17 mouse cellular contexts compared by ENCODE assay signal in the genomic region with DNA sequence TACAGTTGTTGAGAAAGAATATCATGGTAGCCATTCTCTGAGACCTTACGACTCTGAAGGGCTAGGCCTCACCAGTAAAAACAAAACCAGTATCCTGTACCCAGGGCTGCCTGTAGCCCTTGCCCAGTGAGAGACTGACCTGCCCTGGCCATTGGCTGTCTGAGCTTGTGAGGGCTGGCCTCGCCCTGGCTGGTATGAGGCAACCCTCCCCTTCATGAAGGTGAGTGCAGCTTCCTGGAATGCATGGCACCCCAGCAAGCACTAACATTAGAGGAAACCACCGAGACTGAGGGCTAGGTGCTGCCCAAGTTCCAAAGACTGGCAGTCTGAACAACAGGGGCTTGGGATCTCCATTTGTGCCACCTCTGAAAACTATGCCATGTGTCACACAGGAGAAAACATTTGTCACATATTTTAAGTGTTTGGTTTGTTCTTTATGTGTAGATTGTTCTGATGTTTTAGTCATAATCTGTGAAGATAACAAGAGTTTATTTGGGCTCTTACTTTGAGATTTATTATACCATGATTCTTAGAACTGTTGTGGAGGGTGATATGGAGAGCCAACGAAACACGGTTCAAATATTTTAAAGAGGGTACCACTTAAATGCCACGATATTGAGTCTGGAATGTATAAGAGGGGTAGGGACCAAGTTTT. TPM values are rescaled to one million over a fixed set of nuclear protein-coding genes. Genes with fewer than 3 reads are reported as not detected.
DNase-seq lines count a peak whose midpoint lies in the region; ATAC-seq and TF ChIP-seq lines count a peak whose summit lies in the region.
"Had no signal": no experiment of that assay in that cellular context is flagged by ENCODE, and none has a peak within 500 bp of the region (broad histone marks: within the 10 kb centered on the region; RNA-seq: fewer than 3 reads in every experiment).

No protein-coding gene starts in this region.

- no peak overlapping the region for H3K27ac ChIP-seq in heart, postnatal 0 days (ENCODE audit: low read depth)
- H3K27ac ChIP-seq: forebrain, embryonic 15.5 days; kidney, postnatal 0 days; limb, embryonic 13.5 days; macrophage; neural tube, embryonic 13.5 days had no signal

- no peaks in the 10 kb centered on the region for H3K36me3 ChIP-seq in heart, postnatal 0 days (replicated peaks; ENCODE audit: control insufficient read depth, insufficient read depth, low read length)
- H3K36me3 ChIP-seq: forebrain, embryonic 15.5 days; limb, embryonic 13.5 days; neural tube, embryonic 13.5 days had no signal

- POLR2A ChIA-PET in Patski (lab: Charles Lee) = no interaction called here

- H3K9ac ChIP-seq in heart, postnatal 0 days (replicated peaks; ENCODE audit: low read depth, low read length) = no peak overlapping the region
- H3K9ac ChIP-seq: forebrain, embryonic 15.5 days; limb, embryonic 13.5 days; neural tube, embryonic 13.5 days had no signal

- no peak for TF ChIP-seq EP300 in heart, postnatal 0 days (IDR thresholded peaks at IDR 0.05; ENCODE audit: low read depth)

- in situ Hi-C loops in Patski (cut with MboI; ENCODE audit: low pct_unique_long_range_greater_than_20kb) = no loop called here

- no peak for TF ChIP-seq CTCF in heart, postnatal 0 days (IDR thresholded peaks at IDR 0.05; ENCODE audit: low read depth)
- TF ChIP-seq CTCF in Patski (IDR thresholded peaks at IDR 0.05) = no peak

- DNase-seq in heart, postnatal 0 days (ENCODE audit: low spot score) = no peak
- DNase-seq in heart, adult 9 months (ENCODE audit: low spot score in 2 of 2) = no peak
- DNase-seq in Patski (ENCODE audit: low read depth, low spot score) = no peak
- DNase-seq in kidney, postnatal 36 days = peak; percentile 30 to 37
- DNase-seq in lung, postnatal 36 days = peak; percentile 81
- no peak for DNase-seq in right cerebral cortex, postnatal 14 days
- DNase-seq in liver = no peak
- no peak for DNase-seq in spleen, postnatal 36 days (ENCODE audit: low spot score in 2 of 2)
- DNase-seq: cerebellum, adult 11 months; thymus, postnatal 36 days had no signal

- 56% methylated on average over 6 of the region's 6 CpGs for WGBS in heart, postnatal 0 days

- no peak overlapping the region for H3K4me3 ChIP-seq in heart, postnatal 0 days (ENCODE audit: low read depth, low read length)
- H3K4me3 ChIP-seq: forebrain, embryonic 15.5 days; limb, embryonic 13.5 days; neural tube, embryonic 13.5 days had no signal

- no peaks in the 10 kb centered on the region for H3K27me3 ChIP-seq in heart, postnatal 0 days (ENCODE audit: control insufficient read depth, insufficient read depth, low read length)
- H3K27me3 ChIP-seq in Patski = no peaks in the 10 kb centered on the region
- H3K27me3 ChIP-seq: forebrain, embryonic 15.5 days; limb, embryonic 13.5 days; neural tube, embryonic 13.5 days had no signal

- H3K9me3 ChIP-seq in heart, postnatal 0 days (replicated peaks; ENCODE audit: control insufficient read depth, low read length) = no peaks in the 10 kb centered on the region
- H3K9me3 ChIP-seq: forebrain, embryonic 15.5 days; limb, embryonic 13.5 days; neural tube, embryonic 13.5 days had no signal

- H3K4me1 ChIP-seq in heart, postnatal 0 days (ENCODE audit: control insufficient read depth, insufficient read depth) = no peaks in the 10 kb centered on the region; the same call in 1 of the 2 replicates
- H3K4me1 ChIP-seq: forebrain, embryonic 15.5 days; neural tube, embryonic 13.5 days had no signal

- H3K4me2 ChIP-seq in heart, postnatal 0 days (ENCODE audit: low read depth, low read length) = no peak overlapping the region
- H3K4me2 ChIP-seq: forebrain, embryonic 15.5 days; limb, embryonic 13.5 days; neural tube, embryonic 13.5 days had no signal

- ATAC-seq in heart, postnatal 0 days (ENCODE audit: insufficient read depth, low read depth) = peak; percentile 41; the same call in 1 of the 2 replicates
- ATAC-seq in Patski = peak; percentile 60
- ATAC-seq: activated CD4-positive, CD25-positive, alpha-beta regulatory T cell, adult 4 months; forebrain, embryonic 15.5 days had no signal

- CTCF ChIA-PET in Patski (lab: Charles Lee) = no interaction called here

RNA-seq across cellular contexts. Expression of a gene that starts 5.9 kb away (rescaled TPM):
- 2.9 and 4.5 TPM in 2 replicates for total RNA-seq in heart, postnatal 0 days (2014; rRNA removed; ENCODE audit: low replicate concordance)
- polyA plus RNA-seq in heart, postnatal 0 days (2015; fragmentation: Nextera tagmentation; extraction: Ambion mirVana) = 3.0 and 4.0 TPM in 2 replicates
- polyA plus RNA-seq in Patski (2021) = 2.8 TPM

RNA-seq across cellular contexts. Expression of a gene that starts 24.8 kb away (rescaled TPM):
- 2.0 and 3.5 TPM in 2 replicates for total RNA-seq in heart, postnatal 0 days (2014; rRNA removed; ENCODE audit: low replicate concordance)
- polyA plus RNA-seq in heart, postnatal 0 days (2015; fragmentation: Nextera tagmentation; extraction: Ambion mirVana) = 3.3 and 3.5 TPM in 2 replicates
- polyA plus RNA-seq in Patski (2021) = 1.7 TPM
- total RNA-seq: MEL had no signal

RNA-seq across cellular contexts. Expression of a gene that starts 32.8 kb away (rescaled TPM):
- total RNA-seq in heart, postnatal 0 days (2014; rRNA removed; ENCODE audit: low replicate concordance) = 0.15 TPM in 1 of 2 replicates, not detected in the other
- polyA plus RNA-seq in heart, postnatal 0 days (2015; fragmentation: Nextera tagmentation; extraction: Ambion mirVana) = 0.26 and 0.32 TPM in 2 replicates
- 1.4 TPM for polyA plus RNA-seq in Patski (2021)
- total RNA-seq: MEL had no signal

Comparison
In these comparisons a context has a peak if more than half of its experiments do, and no peak if none do; other contexts are left out.
1. DNase-seq: peak in kidney, postnatal 36 days (2 of 2) and lung, postnatal 36 days (single experiment); none in heart, postnatal 0 days (single experiment), heart, adult 9 months (0 of 2), Patski (single experiment), right cerebral cortex, postnatal 14 days (single experiment), liver (single experiment) and spleen, postnatal 36 days (0 of 2).